Mouse (Mus musculus): ENCODE results near the gene Csrp1.

DNA sequence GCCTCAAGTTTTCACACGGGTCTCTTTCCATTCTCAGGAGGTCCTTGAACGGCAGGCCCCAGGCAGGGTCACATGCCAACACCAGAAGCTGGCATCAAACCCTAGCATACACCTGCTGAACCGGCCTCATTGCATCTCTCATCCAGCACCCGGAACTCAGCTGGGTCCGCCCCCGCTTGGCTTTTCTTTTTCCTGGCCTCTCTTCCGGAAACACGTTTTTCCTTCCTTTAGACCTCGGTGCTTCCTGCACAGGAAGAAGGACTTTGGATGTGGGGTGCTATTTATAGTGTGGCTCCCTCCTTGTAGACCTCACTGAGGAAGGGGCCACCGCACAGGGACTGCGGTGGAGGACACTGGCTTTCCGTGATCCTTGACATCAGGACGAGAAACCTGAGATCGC, 46.4 kb upstream of the Csrp1 start:
- TF ChIP-seq EP300 (IDR thresholded peaks at IDR 0.05; ENCODE audit: low read depth) (0 out of 2 replicates have a peak, but pooled peaks have one; percentile 55), CTCF (IDR thresholded peaks at IDR 0.05; ENCODE audit: low read depth) (no peak)
